Mouse (Mus musculus) urinary bladder, postnatal 25 days (tissue): Measurements from ENCODE around the gene Tlr6.

Source experiments
- DNase-seq: peaks from one replicate; pipeline ENCODE4 v3.0.0; 2022; ENCODE audit warnings: low spot score

The Tlr6 gene

GRCm38 (mm10) chr5:64959843-64960230 lies at the start of gene Tlr6:
Gene Tlr6, minus strand, starts transcription at chr5:64960097.
- DNase-seq = peak; percentile 44

- no peak for DNase-seq
Measured at GRCm38 (mm10) chr5:65006011-65006491, 46.2 kb upstream of the Tlr6 start.

- no peak for DNase-seq
Measured at GRCm38 (mm10) chr5:65005251-65005650, 45.4 kb upstream of the Tlr6 start.

- no peak for DNase-seq
Measured at GRCm38 (mm10) chr5:65003946-65004535, 44.1 kb upstream of the Tlr6 start.

- DNase-seq = no peak
Measured at GRCm38 (mm10) chr5:65002940-65003824, 43.3 kb upstream of the Tlr6 start.

GRCm38 (mm10) chr5:64995408-64995807 lies 35.5 kb upstream of the Tlr6 start:
- no peak for DNase-seq

GRCm38 (mm10) chr5:64992540-64992939 lies 32.6 kb upstream of the Tlr6 start:
- DNase-seq = no peak

GRCm38 (mm10) chr5:64989940-64990339 lies 30.0 kb upstream of the Tlr6 start:
- no peak for DNase-seq

- DNase-seq = no peak
Measured at GRCm38 (mm10) chr5:64985971-64986370, 26.1 kb upstream of the Tlr6 start.

GRCm38 (mm10) chr5:64977128-64977527 lies 17.2 kb upstream of the Tlr6 start:
- no peak for DNase-seq

- DNase-seq = no peak
Measured at GRCm38 (mm10) chr5:64975121-64975520, 15.2 kb upstream of the Tlr6 start.

GRCm38 (mm10) chr5:64969861-64970771 lies 10.2 kb upstream of the Tlr6 start, which contains the start of gene Fam114a1:
Gene Fam114a1, plus strand, starts transcription at chr5:64970071.
- peak; percentile 83 for DNase-seq

GRCm38 (mm10) chr5:64968961-64969860 lies 9.3 kb upstream of the Tlr6 start:
- DNase-seq = peak; percentile 22

GRCm38 (mm10) chr5:64963735-64964134 lies 3.8 kb upstream of the Tlr6 start:
- no peak for DNase-seq

GRCm38 (mm10) chr5:64963271-64963670 lies 3.4 kb upstream of the Tlr6 start:
- DNase-seq = no peak

GRCm38 (mm10) chr5:64960857-64961391 lies 1.0 kb upstream of the Tlr6 start:
- DNase-seq = no peak

GRCm38 (mm10) chr5:64958991-64959842 lies 680 bp downstream of the Tlr6 start:
- DNase-seq = no peak

- DNase-seq = no peak
Measured at GRCm38 (mm10) chr5:64954931-64955330, 5.0 kb downstream of the Tlr6 start.

- no peak for DNase-seq
Measured at GRCm38 (mm10) chr5:64951486-64951885, 8.4 kb downstream of the Tlr6 start.

- no peak for DNase-seq
Measured at GRCm38 (mm10) chr5:64932775-64933174, 27.1 kb downstream of the Tlr6 start.
